Mouse (Mus musculus): ENCODE results near the gene Trib2. TPM values are rescaled to one million over a fixed set of nuclear protein-coding genes. Genes with fewer than 3 reads are reported as not detected.

Gene Trib2
- polyA plus RNA-seq, 1 experiment from 2014 or later: 63.3 TPM

DNA sequence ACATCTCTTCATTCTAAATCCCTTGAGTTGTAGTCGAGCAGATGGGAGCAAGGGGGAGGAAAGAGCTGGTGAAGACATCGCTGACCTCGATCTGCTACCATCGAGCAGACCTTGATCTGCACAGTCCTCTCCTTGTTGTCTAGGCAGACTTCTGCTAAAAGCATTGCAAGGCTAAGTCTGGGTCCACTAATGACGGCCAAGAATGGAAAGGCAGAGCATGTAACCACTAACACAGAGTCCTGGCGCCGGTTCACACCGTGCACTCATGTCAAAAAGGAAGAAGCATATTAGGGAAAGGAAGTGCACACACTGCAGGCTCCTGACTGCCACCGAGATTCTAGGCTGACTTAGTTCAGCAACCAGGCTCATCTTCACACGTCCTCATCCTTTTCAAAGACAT, 71.0 kb downstream of the Trib2 start:
- no peak for ATAC-seq (ENCODE audit: low FRiP score)
- no peak overlapping the region for H3K4me2 ChIP-seq (replicated peaks; ENCODE audit: low read depth, low read length)
- no peaks in the 10 kb centered on the region for H3K27me3 ChIP-seq (ENCODE audit: control insufficient read depth, insufficient read depth, low read length)
- no peaks in the 10 kb centered on the region for H3K36me3 ChIP-seq (ENCODE audit: control insufficient read depth, insufficient read depth, low read length)
- H3K9ac ChIP-seq (ENCODE audit: low read depth, low read length): no peak overlapping the region
- H3K9me3 ChIP-seq (ENCODE audit: control insufficient read depth, low read length): no peaks in the 10 kb centered on the region
- no peak overlapping the region for H3K27ac ChIP-seq (ENCODE audit: low read depth, low read length)
- no peak overlapping the region for H3K4me3 ChIP-seq (ENCODE audit: low read depth, low read length)
- no peak for DNase-seq (ENCODE audit: low spot score)
- WGBS: 77% methylated on average over 10 of the region's 10 CpGs
- no peaks in the 10 kb centered on the region for H3K4me1 ChIP-seq (replicated peaks; ENCODE audit: control insufficient read depth, insufficient read depth, low read length)
